Mouse (Mus musculus) spleen, postnatal 10 days (tissue): Measurements from ENCODE around the gene Dnah14.
A peak's percentile ranks its signal among the peaks of the same experiment; 100 is the strongest.
"Not testable (repeated sequence)": the region's sequence is repeated elsewhere in the genome, so short reads cannot be mapped to it uniquely, and the experiment has no call there.

Experiments
- DNase-seq, 2 experiments: peaks; one replicate each; pipeline ENCODE4 v3.0.0; 2021 to 2022; ENCODE audit warnings: low spot score in 2 of 2

Gene Dnah14

DNA sequence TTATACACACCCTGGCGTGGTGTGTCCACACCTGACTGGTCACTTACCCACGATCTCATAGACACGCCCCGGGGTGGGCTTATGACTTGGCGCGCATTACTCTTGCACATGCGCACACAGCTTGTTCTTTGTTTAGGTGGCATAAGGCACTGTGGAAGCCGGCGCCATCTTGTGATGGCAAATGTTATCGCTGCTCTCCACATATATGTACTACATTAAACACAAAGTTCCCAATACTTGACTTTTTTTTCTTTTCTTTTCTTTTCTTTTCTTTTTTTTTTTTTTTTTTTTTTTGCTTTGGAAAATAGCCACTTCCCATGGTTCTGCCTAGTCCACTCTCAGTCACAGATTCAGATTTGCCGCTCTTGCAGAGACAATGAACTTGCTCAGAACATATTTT, 206.2 kb downstream of the Dnah14 start:
- not testable (repeated sequence) for DNase-seq

DNA sequence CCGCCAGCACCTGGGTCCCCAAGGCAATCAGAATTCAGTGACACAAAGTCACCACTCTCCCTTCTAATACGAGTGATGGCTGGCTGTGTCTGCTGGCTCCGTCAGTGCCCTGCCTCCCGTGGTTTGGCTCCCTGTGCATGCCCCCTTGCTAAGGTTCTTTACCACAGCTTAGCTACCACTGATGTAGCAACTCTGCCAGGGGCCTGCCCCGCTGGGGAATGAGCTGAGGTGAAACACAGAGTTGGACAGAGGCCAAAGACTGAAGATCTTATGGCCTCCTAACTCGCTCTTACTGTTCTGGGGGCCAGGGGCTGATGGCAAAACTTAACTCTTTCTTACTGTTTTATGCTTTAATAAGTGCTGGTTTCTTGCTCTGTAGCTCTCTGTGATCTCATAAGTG, 213.6 kb downstream of the Dnah14 start:
- no peak for DNase-seq

DNA sequence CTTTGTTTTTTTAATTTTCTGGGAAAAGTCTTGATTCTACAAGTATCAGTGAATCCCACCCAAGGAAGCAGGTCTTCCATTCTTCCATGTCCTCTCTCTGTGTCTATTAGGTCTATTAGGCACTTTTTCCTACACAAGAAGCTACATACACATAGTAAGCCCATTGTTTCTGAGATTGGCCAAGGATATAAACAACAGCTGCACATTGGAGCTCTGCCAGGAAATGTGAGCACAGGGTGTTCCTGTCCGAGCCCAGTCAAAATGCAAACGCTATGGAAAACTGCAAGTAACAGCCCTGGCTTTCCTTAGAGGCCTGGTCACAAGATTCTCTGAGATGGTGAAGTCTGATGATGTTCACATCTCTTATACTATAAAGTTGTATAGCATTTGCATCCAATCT, 217.2 kb downstream of the Dnah14 start:
- DNase-seq = no peak

DNA sequence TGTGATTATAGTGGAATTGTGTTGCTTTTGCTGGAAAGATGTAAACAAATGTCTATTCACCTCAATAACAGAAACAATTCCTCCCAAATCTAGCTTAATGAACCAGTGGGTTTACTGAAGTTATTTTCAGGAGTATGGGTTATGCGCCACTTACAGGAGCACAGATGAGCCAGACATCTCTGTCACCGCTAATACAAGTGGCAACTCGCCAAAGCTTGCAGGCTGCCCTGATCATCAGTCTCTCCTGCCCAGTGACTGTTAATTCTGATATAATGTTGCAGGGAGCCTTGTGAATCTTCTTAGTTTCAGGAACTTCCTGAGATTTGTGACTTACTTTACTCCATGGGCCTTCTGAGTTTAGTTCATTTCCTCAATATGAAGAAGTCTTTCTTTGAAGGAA, 223.6 kb downstream of the Dnah14 start:
- no peak for DNase-seq

DNA sequence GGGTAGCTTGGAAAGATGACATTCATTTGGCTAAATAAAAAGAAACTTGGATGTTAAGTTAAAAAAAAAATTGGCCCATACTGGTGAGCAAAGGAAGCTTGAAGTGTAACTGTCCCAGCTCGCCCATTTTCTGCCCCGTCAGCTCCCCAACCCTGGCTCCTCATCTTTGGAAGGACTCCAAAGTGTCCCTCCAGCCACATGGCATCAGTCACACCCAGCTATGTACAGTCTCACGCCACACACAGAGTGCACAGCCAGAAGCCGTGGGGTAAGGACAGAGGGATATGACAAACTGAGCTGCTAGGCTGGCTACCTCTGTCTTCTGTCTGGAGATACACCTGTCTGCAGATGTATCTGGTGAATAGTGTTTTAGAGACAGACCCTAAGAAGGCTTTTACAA, 224.3 kb downstream of the Dnah14 start:
- DNase-seq = no peak

DNA sequence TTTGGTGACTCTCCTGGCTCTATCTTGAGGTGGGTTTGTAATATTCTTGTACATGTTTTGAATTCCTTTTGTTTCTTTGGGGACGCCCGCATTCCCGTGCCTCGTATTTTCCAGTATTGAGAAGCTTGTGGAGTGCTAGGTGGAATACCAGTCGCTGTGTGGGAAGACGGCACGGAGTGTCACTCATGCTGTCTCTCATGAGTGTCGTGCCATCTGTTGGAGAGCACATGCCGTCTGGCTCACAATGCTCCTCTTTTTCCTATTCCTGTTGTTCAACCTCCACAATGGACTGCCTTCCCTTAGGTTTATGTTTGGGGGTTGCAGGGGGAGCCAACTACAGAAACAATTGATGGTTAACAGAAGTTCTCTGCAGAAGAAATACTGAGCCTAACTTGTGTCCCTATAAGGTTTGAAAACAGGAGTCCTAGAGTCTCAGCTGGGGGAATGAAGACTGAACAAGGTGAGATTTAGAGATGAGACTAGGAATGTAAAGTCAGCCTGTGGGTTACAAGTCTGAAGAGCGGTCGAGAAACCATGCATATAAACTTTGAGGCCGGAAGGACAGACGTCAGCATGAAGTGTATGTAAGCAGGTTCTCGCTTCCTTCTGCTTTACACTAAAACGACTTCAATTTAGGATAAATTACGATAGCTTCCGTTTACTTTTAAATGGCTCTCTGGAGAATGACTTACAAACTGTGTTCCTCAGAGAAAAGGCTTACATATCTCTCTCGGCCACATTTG, 235.3 kb downstream of the Dnah14 start:
- DNase-seq = no peak

DNA sequence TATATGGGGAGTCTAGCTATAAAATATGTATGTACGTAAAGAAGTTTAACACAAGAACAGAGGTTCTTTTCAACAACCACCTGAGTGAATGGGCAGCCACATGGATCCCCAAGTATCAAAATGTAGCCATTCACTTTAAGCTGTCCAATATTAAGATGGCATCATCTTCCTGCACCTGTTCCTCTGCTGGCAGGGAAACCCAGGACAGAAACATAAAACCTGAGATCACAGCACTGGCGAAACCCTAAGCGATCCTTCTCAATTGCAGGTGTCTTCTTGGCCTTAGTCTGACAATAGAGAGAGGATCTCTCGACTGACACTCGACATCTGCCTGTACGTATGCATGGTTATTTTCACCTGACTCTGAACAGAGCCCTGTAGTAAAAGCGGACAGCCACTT, 250.4 kb downstream of the Dnah14 start:
- no peak for DNase-seq

DNA sequence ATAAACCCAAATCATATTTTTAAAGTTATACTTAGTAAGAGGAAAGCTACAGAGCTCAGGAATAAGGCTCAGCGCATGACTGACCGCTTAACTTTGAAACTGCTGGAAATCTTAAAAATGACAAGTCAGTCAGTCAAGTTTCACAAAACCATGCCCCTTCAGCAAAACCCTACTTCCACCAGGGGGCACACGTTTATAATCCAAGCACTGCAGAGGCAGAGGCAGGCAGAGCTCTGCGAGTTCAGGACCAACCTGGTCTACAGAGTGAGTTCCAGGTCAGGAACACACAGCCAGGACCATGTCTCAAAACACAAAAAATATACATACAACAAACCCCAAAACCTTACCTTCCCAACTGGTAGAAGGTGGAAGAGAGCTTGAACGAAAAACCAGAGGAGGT, 252.0 kb downstream of the Dnah14 start:
- DNase-seq = peak in 1 of 2 experiments; percentile 70

DNA sequence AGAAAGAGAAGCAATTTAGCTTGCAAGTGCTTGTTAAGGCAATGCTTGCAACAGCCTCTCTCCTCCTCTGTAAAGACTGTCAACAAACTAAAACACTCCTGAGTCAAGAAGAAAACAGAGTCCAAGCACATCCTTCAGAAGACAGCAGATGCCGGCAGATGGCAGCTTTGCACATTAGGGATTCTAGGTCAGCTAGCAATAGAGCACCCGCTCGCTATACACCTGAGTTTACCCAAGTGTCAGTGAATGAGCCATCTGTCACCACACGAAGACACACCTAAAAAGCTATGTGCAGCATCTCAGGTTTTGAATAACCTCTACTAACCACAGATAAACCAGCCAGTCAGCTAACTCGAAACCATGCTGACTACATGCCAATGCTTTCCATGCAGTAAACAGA, 256.4 kb downstream of the Dnah14 start:
- no peak for DNase-seq

DNA sequence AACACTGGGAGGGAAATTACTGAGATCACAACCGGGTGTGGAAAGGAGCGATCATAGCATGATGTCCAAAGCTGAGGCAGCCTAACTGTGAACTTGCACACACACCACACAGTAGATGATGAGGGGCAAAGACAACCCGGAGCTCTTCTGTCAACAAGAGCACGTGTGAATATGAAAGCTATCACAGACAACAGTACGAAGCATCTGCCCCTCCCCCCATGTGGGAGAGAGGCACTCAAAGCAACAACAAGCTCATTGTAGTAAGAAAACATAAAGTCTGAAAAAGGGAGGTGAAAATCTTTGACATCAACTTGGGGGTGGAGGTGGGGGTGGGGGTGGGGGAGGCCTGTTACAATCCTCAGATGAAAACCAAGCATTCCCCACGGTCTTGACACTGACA, 256.8 kb downstream of the Dnah14 start:
- DNase-seq = no peak

DNA sequence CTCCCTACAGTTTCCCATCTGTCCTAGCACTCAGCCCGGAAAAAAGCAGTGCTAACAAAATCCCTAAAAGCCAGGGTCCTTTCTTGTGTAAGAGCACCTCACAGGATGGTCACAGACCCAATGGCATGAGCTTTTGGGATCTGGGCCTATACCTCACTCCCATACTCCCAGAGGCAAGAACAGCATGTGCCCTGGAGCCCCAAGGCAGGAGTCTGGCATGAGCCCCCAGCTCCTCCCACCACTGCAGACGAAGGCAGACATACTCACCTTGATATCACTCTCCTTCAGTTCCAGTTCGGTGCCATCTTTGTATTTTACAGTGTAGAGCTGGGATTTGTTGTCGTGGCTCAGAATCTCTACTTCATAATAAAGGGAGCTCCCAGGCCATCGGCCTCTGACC, 261.8 kb downstream of the Dnah14 start:
- DNase-seq = no peak

DNA sequence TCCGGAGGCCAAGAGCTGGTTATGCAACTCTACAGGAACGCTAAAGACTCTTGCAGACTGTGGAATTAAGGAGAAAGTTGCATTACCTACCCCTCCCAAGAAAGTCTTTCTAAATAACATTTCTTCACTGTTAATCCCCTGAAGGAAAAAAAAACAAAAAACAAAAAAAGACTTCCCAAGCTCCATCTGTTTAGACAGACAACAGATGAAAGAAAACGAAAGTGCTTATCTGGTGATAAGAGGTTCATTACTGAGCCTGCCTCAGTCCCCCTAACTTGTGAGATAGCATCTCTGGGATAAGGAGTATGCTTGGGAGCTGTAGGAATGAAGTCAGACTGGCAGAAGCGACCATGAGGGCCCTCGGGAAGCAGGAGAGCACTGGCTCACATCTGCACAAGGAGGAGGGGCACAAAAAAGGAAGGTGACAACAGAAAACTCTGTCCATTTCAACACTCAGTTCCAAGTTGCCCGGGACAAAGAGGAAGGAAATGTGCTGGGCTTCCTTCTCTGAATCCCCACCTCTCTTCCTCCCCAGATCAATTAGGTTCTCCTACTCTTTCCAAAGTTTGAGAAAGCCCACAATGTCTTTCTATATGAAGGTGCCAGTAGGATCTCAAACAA, 263.5 kb downstream of the Dnah14 start:
- DNase-seq = no peak

DNA sequence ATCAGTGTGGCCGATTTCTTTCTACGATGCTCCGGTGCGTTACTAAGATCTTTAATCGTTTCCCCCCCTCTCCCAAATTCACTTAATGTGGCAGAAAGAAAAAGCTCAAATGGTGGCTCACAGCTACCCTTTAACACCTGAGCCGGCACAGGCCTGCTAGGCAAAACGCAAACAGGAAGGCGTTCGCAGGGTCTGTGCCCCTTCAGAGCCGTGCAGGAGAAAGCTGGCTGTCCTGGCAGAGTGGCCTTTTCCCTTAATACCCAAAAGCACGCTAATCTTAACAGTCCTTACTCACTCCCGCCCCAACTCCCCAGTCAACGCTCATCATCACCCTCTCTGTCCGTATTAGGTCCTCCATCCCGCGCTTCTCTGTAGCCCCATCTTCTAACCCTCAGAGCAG, 265.0 kb downstream of the Dnah14 start:
- no peak for DNase-seq

DNA sequence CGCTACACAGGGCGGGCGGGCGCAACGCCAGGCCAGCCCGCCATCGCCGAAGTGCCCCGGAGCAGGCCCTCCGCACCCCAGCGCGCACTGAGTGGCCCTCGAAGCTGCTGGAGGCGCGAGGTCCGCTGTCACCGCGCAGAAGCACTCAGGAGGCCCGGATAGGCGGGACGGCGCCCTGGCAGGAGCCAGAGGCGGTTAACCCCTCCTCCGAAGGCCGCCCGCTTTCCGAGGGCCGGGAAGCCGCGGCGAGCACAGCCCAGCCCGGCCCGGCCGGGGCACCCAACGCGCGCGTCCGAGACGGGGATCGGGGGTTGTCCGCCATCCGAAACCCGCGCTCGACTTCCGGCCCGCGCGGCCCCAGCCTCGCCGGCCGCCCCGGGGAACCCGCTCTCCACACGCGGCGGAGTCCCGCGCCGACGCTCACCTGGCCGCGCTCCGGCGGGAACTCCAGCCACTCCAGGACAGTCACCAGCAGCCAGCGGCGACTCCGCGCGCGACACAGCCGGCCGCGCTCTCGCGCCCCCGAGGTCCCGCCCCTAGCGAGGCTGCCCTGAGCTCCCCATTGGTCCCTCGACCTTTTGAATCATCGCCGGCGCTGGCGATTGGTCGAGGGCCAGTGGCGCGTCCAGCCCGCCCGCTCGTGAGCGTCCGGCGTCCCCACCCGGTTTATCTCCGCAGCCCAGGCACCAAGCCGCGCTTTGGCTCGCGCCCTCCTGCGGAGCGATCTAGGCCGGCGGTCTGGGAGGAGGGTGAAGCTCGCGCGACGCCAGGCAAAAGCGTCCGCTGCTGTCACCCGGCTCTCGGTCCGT, 265.7 kb downstream of the Dnah14 start:
- peak; percentile 94 to 97 for DNase-seq

DNA sequence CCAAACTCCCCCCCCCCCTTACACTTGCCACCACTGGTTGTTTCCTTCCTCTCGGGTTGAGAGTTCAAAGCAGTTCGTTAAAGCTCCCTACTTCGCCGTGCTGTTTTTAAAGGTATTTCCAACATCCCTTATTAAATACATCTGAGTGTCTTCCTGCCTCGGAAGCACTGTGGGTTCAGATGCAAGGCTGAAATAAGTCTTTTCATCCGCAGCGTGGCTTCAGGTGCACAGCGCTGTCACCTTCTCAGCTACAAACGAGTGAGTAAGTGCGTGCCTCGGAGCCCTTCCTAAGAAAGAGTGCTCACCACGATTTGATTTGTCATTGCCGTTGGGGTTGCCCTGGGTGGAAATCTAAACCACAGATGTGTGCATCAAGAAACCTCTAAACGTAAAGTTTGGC, 266.4 kb downstream of the Dnah14 start, which contains the start of gene Lbr:
Gene Lbr, minus strand, starts transcription at position 266 of the 400 bp plus-strand sequence.
- peak; percentile 58 to 71 for DNase-seq

DNA sequence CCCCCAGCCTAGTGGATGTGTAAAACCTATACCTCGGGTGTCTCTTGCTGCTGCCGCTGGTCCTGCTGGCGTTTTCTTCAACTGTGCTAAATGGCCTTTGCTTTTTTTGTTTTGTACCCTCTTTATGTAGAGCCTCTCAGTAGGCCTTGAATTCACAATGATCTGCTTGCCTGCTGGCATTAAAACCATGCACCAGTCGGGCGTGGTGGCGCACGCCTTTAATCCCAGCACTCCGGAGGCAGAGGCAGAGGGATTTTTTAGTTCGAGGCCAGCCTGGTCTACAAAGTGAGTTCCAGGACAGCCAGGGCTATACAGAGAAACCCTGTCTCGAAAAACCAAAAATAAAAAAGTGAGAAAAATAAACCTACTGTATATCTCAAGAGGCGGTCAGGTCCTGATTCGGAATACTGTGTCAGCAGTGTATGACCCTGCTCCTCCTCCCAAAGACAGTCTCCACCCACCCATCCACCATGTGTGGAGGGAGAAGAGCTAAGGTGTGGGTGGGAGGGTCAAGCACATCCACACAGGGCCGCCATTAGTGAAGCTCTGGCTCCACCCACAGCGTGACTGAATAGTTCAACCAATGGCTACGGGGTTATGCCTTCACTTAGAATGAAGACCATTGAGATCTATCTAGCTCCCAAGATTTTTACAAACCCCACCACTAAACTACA, 268.7 kb downstream of the Dnah14 start:
- DNase-seq = no peak

DNA sequence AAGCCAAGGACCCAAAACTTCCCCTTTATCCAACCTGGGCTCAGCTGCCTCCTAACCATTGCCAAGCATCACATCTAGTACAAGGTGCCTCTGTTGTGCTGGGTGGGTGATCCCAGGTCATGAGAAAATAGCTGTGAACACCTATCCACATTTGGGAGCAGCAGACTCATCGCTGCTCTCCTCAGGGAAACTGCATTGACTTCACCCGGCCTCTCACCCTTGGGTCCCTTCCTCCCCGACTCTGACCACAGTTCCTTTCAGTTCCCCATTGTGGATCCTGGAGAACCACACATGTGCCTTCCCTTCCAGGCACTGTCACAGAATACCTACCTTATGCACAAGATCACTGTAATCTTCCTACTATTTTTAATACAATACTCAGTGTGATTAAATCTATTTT, 269.4 kb downstream of the Dnah14 start:
- no peak for DNase-seq

DNA sequence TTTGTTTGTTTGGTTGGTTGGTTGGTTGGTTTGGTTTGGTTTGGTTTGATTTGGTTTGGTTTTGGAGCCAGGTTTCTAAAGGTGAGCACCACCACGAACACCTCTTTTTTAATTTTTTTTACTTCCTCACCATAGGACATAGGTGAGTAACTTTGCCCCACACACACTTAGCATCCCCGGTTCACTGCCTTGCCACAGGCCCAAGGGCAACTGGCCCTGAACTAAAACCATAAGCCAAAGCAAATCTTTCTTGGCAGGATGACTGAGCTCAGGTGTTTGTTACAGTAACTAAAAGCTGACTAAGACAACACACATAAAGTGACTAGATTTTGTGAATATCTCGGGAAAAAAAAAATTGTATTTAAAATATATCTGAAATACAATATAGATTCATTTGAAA, 271.0 kb downstream of the Dnah14 start:
- DNase-seq = no peak

DNA sequence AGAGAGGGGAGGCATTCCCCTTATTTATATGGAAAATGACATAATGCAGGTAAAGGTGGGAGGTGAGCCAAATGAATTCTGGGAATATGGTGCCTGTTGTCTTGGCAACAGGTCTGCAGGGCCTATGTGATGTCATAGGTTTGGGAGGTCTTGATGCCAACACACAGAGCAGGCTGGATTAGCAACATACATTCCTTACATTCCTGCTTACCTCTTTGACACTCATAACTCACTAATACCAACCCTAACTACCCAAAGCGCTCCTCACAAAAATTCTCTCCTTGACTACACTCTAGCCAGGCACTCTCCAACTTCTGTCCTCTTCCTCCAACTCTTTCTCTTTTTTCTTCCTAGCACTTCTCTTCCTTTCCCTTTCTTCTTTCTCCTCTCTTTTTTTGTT, 271.9 kb downstream of the Dnah14 start:
- DNase-seq = no peak

DNA sequence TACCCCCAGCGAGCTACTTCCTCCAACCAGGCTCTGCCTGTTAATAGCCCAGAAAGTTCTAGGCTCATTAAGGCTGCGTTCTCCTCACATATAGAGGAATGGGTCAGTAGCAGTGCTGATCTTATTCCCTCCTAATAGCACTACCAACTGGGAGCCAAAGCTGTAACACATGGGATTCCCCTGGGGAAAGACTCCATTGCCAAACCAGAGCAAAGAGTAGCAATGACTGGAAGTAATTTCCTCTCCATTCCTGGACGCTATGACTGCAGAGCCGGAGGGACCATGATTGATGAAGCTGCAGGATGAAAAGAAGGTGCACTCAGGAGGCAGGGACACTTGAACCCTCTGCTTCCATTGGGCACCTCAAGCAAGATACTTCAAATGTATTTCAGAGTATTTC, 274.1 kb downstream of the Dnah14 start:
- DNase-seq = no peak

DNA sequence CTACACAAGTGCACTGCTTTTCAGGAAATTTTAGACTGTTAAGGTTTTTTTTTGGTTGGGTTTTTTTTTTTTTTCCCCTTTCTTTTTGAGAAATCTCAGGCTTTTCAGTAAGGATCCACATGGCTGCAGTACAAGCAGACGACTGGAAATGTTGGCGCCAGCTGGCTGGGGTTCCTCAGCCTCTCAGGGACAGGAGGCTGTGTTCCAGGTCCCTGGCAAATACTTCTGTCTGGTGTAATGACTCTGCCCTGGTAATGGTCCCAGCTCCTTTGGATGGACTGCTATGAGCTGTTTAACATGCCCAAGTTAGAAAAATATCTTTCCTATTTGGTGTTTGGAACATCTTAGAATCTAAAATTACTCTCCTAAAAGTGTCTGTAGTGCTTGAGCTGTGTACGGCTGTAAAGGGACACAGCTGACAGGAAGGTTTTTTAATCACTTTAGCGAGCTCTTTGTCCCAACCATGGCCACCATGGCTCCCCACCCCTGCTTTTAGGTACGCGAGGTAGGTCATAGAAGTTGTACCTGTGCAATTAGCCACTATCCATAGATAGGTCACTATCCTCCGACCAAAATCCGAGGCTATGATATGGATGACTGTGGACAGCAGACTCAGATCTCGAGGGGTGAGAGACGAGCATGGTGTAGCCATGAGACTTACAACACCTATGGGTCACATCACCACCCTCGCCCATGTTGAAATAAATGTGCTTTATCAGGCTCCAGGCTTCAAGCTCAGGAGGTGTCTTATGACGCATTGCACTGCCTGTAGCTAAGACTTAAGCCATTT, 275.4 kb downstream of the Dnah14 start:
- no peak for DNase-seq
